Mouse (Mus musculus): ENCODE measurements at regions not wholly inside any gene's neighbourhood (a gene's known extent, or its start where the extent isn't known, plus 50 kb on each side); places are given as distances from the start of the nearest gene placed in this dataset.

- no peak overlapping the region for H3K27ac ChIP-seq
- H3K4me3 ChIP-seq: no peak overlapping the region
- no peak overlapping the region for H3K9ac ChIP-seq
- no peaks in the 10 kb centered on the region for H3K4me1 ChIP-seq
- H3K27me3 ChIP-seq: no peaks in the 10 kb centered on the region
- no peaks in the 10 kb centered on the region for H3K36me3 ChIP-seq (ENCODE audit: poor library complexity, severe bottlenecking)
- ATAC-seq: no peak
- 92% methylated on average over 1 of the region's 1 CpGs for WGBS
- H3K4me2 ChIP-seq: no peak overlapping the region
- no peaks in the 10 kb centered on the region for H3K9me3 ChIP-seq (replicated peaks)
These were observed 1228.2 kb upstream of the Cntnap5a start for GRCm38 (mm10) chr1:114456406-114456805.

GRCm38 (mm10) chr1:114496455-114496854, 1188.1 kb upstream of the Cntnap5a start:
- Histone ChIP-seq H3K9ac (no peak overlapping the region), H3K4me3 (no peak overlapping the region), H3K36me3 (ENCODE audit: poor library complexity, severe bottlenecking) (no peaks in the 10 kb centered on the region), H3K27me3 (no peaks in the 10 kb centered on the region), H3K4me2 (no peak overlapping the region), H3K9me3 (replicated peaks) (no peaks in the 10 kb centered on the region), H3K4me1 (no peaks in the 10 kb centered on the region), H3K27ac (no peak overlapping the region)
- no peak for ATAC-seq
- 71% methylated on average over 1 of the region's 1 CpGs for WGBS

GRCm38 (mm10) chr1:114515709-114516108, 1168.8 kb upstream of the Cntnap5a start:
- Histone ChIP-seq H3K4me3 (no peak overlapping the region), H3K36me3 (ENCODE audit: poor library complexity, severe bottlenecking) (no peaks in the 10 kb centered on the region), H3K4me2 (no peak overlapping the region), H3K9me3 (replicated peaks) (no peaks in the 10 kb centered on the region), H3K9ac (no peak overlapping the region), H3K27ac (no peak overlapping the region), H3K27me3 (no peaks in the 10 kb centered on the region), H3K4me1 (no peaks in the 10 kb centered on the region)
- 90% methylated on average over 1 of the region's 1 CpGs for WGBS
- no peak for ATAC-seq

GRCm38 (mm10) chr1:114519860-114520259, 1164.7 kb upstream of the Cntnap5a start:
- Histone ChIP-seq H3K27me3 (no peaks in the 10 kb centered on the region), H3K4me3 (no peak overlapping the region), H3K4me2 (no peak overlapping the region), H3K9me3 (replicated peaks) (no peaks in the 10 kb centered on the region), H3K27ac (no peak overlapping the region), H3K36me3 (ENCODE audit: poor library complexity, severe bottlenecking) (no peaks in the 10 kb centered on the region), H3K4me1 (no peaks in the 10 kb centered on the region), H3K9ac (no peak overlapping the region)
- ATAC-seq: no peak

- peaks cover 14% of the 10 kb centered on the region for H3K4me1 ChIP-seq
- H3K9me3 ChIP-seq (replicated peaks): no peaks in the 10 kb centered on the region
- 14% methylated on average over 1 of the region's 1 CpGs for WGBS
- H3K27me3 ChIP-seq: no peaks in the 10 kb centered on the region
- peak; percentile 94 for ATAC-seq
- H3K4me3 ChIP-seq: no peak overlapping the region
- no peak overlapping the region for H3K4me2 ChIP-seq
- H3K9ac ChIP-seq: no peak overlapping the region
- H3K27ac ChIP-seq: no peak overlapping the region
- H3K36me3 ChIP-seq (ENCODE audit: poor library complexity, severe bottlenecking): no peaks in the 10 kb centered on the region
These were observed 1156.0 kb upstream of the Cntnap5a start for GRCm38 (mm10) chr1:114528545-114528944.

- Histone ChIP-seq H3K27me3 (no peaks in the 10 kb centered on the region), H3K4me3 (no peak overlapping the region), H3K9me3 (replicated peaks) (no peaks in the 10 kb centered on the region), H3K4me1 (peaks cover 5% of the 10 kb centered on the region; the same call in 1 of the 2 replicates), H3K9ac (no peak overlapping the region), H3K4me2 (no peak overlapping the region), H3K27ac (no peak overlapping the region), H3K36me3 (ENCODE audit: poor library complexity, severe bottlenecking) (no peaks in the 10 kb centered on the region)
- no peak for ATAC-seq
- WGBS: 79% methylated on average over 1 of the region's 1 CpGs
These were observed 1150.7 kb upstream of the Cntnap5a start for GRCm38 (mm10) chr1:114533881-114534280.

- H3K9ac ChIP-seq: no peak overlapping the region
- H3K27me3 ChIP-seq: no peaks in the 10 kb centered on the region
- WGBS: 15% methylated on average over 1 of the region's 1 CpGs
- no peaks in the 10 kb centered on the region for H3K4me1 ChIP-seq
- no peak overlapping the region for H3K4me2 ChIP-seq
- H3K27ac ChIP-seq: no peak overlapping the region
- no peak overlapping the region for H3K4me3 ChIP-seq
- H3K9me3 ChIP-seq (replicated peaks): no peaks in the 10 kb centered on the region
- no peaks in the 10 kb centered on the region for H3K36me3 ChIP-seq (ENCODE audit: poor library complexity, severe bottlenecking)
- ATAC-seq: no peak
These were observed 1137.6 kb upstream of the Cntnap5a start for GRCm38 (mm10) chr1:114546997-114547396.

- Histone ChIP-seq H3K4me2 (no peak overlapping the region), H3K9ac (no peak overlapping the region), H3K36me3 (ENCODE audit: poor library complexity, severe bottlenecking) (no peaks in the 10 kb centered on the region), H3K27me3 (no peaks in the 10 kb centered on the region), H3K4me3 (no peak overlapping the region), H3K27ac (no peak overlapping the region), H3K4me1 (no peaks in the 10 kb centered on the region), H3K9me3 (replicated peaks) (no peaks in the 10 kb centered on the region)
- 100% methylated on average over 1 of the region's 1 CpGs for whole genome bisulfite sequencing
- ATAC-seq: peak; percentile 57; the same call in 1 of the 2 replicates
These were observed 1131.8 kb upstream of the Cntnap5a start for GRCm38 (mm10) chr1:114552719-114553118.

GRCm38 (mm10) chr1:114554453-114554852, 1130.1 kb upstream of the Cntnap5a start:
- no peaks in the 10 kb centered on the region for H3K4me1 ChIP-seq
- H3K36me3 ChIP-seq (ENCODE audit: poor library complexity, severe bottlenecking): no peaks in the 10 kb centered on the region
- no peak overlapping the region for H3K27ac ChIP-seq
- H3K9ac ChIP-seq: no peak overlapping the region
- no peak overlapping the region for H3K4me3 ChIP-seq
- H3K27me3 ChIP-seq: no peaks in the 10 kb centered on the region
- H3K4me2 ChIP-seq: no peak overlapping the region
- 56% methylated on average over 2 of the region's 2 CpGs for WGBS
- no peaks in the 10 kb centered on the region for H3K9me3 ChIP-seq (replicated peaks)
- ATAC-seq: peak; percentile 48; the same call in 1 of the 2 replicates

Data from forebrain, embryonic 13.5 days (tissue).